Mouse (Mus musculus) liver, adult 2 months (tissue): ENCODE data around the gene Hmox2. TPM values are rescaled to one million over a fixed set of nuclear protein-coding genes. Genes with fewer than 3 reads are reported as not detected.

Experiments
- DNase-seq: peaks from one replicate; pipeline ENCODE4 v3.0.0-alpha.2; 2011; ENCODE audit warnings: low read depth, low spot score; ENCODE audit errors: extremely low read depth
- H3K27ac ChIP-seq: fragments of 200-500 bp; replicated peaks from 2 replicates; pipeline ENCODE4 v1.5.1; 2012; ENCODE audit warnings: low read depth, mild to moderate bottlenecking, control low read depth, inconsistent platforms, low read length; ENCODE audit not compliant: insufficient read depth
- H3K27me3 ChIP-seq: fragments of 200-500 bp; 2 replicates; pipeline ENCODE4 v1.6.1; 2012; ENCODE audit warnings: mild to moderate bottlenecking, moderate library complexity, low read length, inconsistent platforms; ENCODE audit not compliant: control insufficient read depth, insufficient read depth
- H3K36me3 ChIP-seq: fragments of 200-500 bp; 2 replicates; pipeline ENCODE4 v1.6.1; 2012; ENCODE audit warnings: low read length, inconsistent platforms; ENCODE audit not compliant: control insufficient read depth, insufficient read depth
- H3K4me1 ChIP-seq: fragments of 200-500 bp; 2 replicates; pipeline ENCODE4 v1.6.1; 2011; ENCODE audit warnings: low read length; ENCODE audit not compliant: control insufficient read depth, insufficient read depth
- H3K4me3 ChIP-seq: fragments of 200-500 bp; 2 replicates; pipeline ENCODE4 v1.5.1; 2011; ENCODE audit warnings: low read depth, mild to moderate bottlenecking, control low read depth, low read length, moderate library complexity; ENCODE audit not compliant: insufficient read depth
- H3K79me2 ChIP-seq: fragments of 200-500 bp; 2 replicates; pipeline ENCODE4 v1.6.1; 2012; ENCODE audit warnings: inconsistent platforms, mild to moderate bottlenecking, low read length, moderate library complexity; ENCODE audit not compliant: control insufficient read depth, insufficient read depth
- H3K9ac ChIP-seq: fragments of 200-500 bp; 2 replicates; pipeline ENCODE4 v1.6.1; 2012; ENCODE audit warnings: low read depth, mild to moderate bottlenecking, control low read depth, inconsistent platforms, low read length
- CTCF ChIP-seq: fragments of 200-500 bp; IDR thresholded peaks from 2 replicates; pipeline ENCODE4 v1.5.1; 2011; ENCODE audit warnings: low read depth, low read length, control low read depth
- POLR2A ChIP-seq: fragments of 200-500 bp; IDR thresholded peaks from 2 replicates; pipeline ENCODE4 v1.6.1; 2011; ENCODE audit warnings: low read length, control low read depth; ENCODE audit not compliant: insufficient read depth; ENCODE audit errors: extremely low read depth
- WGBS: fragments of 180-500 bp; shearing (Covaris S2); methylation state at CpG from one replicate; pipeline ENCODE4 v1.1.7; 2018; 5-methylcytosine and 5-hydroxymethylcytosine counted together
- polyA plus RNA-seq: library from polyadenylated mRNA; depleted of rRNA; stranded (reverse); fragments of >200 nt; gene quantifications from 2 replicates; pipeline ENCODE4 v1.2.3, GENCODE M21; 2012
- total RNA-seq: library from RNA; depleted of rRNA; stranded (reverse); fragments of >200 nt; gene quantifications from 2 replicates; pipeline ENCODE4 v1.2.3, GENCODE M21; 2014

Gene Hmox2
- total and polyA plus RNA-seq, 2 experiments: 28.3 to 52.9 TPM

- peaks cover 59% of the 10 kb centered on the region for H3K36me3 ChIP-seq
- no peaks in the 10 kb centered on the region for H3K79me2 ChIP-seq
- H3K27ac ChIP-seq: peak overlapping the region; percentile 92
- no peak overlapping the region for H3K4me3 ChIP-seq
- no peak overlapping the region; the same call in 1 of the 2 replicates for H3K9ac ChIP-seq
- H3K4me1 ChIP-seq: peaks cover 19% of the 10 kb centered on the region
- no peak for TF ChIP-seq POLR2A
- no peak for TF ChIP-seq CTCF
- H3K27me3 ChIP-seq: no peaks in the 10 kb centered on the region
- 15% methylated on average over 1 of the region's 1 CpGs for WGBS
- peak; percentile 99 for DNase-seq
Measured at GRCm38 (mm10) chr16:4702646-4703045, 23.5 kb upstream of the Hmox2 start.

- Histone ChIP-seq H3K4me1 (peaks cover 15% of the 10 kb centered on the region), H3K9ac (no peak overlapping the region), H3K36me3 (peaks cover 44% of the 10 kb centered on the region), H3K27me3 (no peaks in the 10 kb centered on the region), H3K4me3 (no peak overlapping the region), H3K79me2 (no peaks in the 10 kb centered on the region), H3K27ac (no peak overlapping the region)
- no peak for TF ChIP-seq CTCF
- no peak for TF ChIP-seq POLR2A
- DNase-seq: no peak
- WGBS: 70% methylated on average over 4 of the region's 4 CpGs
Measured at GRCm38 (mm10) chr16:4705541-4705940, 20.6 kb upstream of the Hmox2 start.

DNA sequence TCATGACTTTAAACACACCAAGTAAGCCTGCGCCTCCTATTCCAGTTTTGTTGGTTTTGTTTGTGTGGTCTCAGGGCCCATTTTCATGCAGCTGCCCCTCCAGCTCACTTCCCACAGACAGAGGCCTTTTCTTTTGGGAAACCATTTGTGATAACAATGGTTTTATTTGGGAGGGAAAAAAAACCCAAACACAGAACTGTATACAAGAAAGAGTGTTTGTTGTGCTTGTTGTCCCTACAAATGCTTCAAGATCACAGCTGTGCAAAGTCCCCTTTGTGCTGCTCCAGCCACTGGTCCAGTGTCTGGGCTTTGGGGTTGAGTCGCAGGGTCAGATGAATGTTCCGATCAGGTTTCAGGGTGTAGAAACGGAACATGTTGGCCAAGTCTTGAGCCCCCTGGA, 15.0 kb upstream of the Hmox2 start:
- Histone ChIP-seq H3K4me3 (no peak overlapping the region), H3K9ac (no peak overlapping the region), H3K27me3 (no peaks in the 10 kb centered on the region), H3K79me2 (no peaks in the 10 kb centered on the region), H3K4me1 (no peaks in the 10 kb centered on the region), H3K36me3 (peaks cover 18% of the 10 kb centered on the region; the same call in 1 of the 2 replicates), H3K27ac (no peak overlapping the region)
- WGBS: 96% methylated on average over 4 of the region's 4 CpGs
- TF ChIP-seq POLR2A (no peak), CTCF (no peak)
- no peak for DNase-seq

- 83% methylated on average over 17 of the region's 17 CpGs for WGBS
- Histone ChIP-seq H3K27me3 (no peaks in the 10 kb centered on the region), H3K79me2 (no peaks in the 10 kb centered on the region), H3K9ac (no peak overlapping the region), H3K4me1 (no peaks in the 10 kb centered on the region), H3K27ac (no peak overlapping the region), H3K4me3 (no peak overlapping the region), H3K36me3 (peaks cover 5% of the 10 kb centered on the region; the same call in 1 of the 2 replicates)
- no peak for DNase-seq
- no peak for TF ChIP-seq CTCF
- no peak for TF ChIP-seq POLR2A
Measured at GRCm38 (mm10) chr16:4713861-4714710, 12.1 kb upstream of the Hmox2 start.

GRCm38 (mm10) chr16:4717866-4718265, 8.3 kb upstream of the Hmox2 start:
- no peak for TF ChIP-seq CTCF
- no peak for TF ChIP-seq POLR2A
- no peak overlapping the region for H3K9ac ChIP-seq
- no peaks in the 10 kb centered on the region; the same call in 1 of the 2 replicates for H3K4me1 ChIP-seq
- no peaks in the 10 kb centered on the region for H3K27me3 ChIP-seq
- H3K27ac ChIP-seq: no peak overlapping the region
- DNase-seq: no peak
- H3K36me3 ChIP-seq: no peaks in the 10 kb centered on the region
- H3K79me2 ChIP-seq: no peaks in the 10 kb centered on the region
- H3K4me3 ChIP-seq: no peak overlapping the region
- 51% methylated on average over 3 of the region's 3 CpGs for WGBS
